Mouse (Mus musculus) cerebellum, adult 9-11 months (tissue): Measurements from ENCODE around the gene Fras1.

Experiments
- DNase-seq: peaks from one replicate; pipeline ENCODE4 v3.0.0; 2022

The Fras1 gene

DNA sequence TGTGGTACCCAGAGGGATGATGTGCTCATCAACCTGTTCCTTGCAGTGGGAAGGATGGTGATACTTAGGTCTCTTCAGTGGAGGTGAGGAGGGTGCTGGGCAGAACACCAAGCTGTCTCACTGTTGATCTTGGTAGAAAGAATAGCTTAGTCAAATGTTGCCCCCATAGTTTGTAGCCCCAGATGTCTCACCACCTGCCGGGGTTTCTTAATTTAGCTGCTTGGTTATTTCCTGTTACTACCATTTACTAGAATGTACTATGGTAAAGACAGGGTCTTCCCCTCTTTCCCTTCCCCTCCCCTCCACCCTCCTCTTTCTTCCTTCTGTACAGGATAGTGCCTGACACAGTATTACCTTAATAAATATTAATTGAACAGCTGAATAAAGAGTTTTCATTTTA, 118.7 kb downstream of the Fras1 start:
- DNase-seq = no peak

GRCm38 (mm10) chr5:96494502-96495292, 120.9 kb downstream of the Fras1 start:
- no peak for DNase-seq

DNA sequence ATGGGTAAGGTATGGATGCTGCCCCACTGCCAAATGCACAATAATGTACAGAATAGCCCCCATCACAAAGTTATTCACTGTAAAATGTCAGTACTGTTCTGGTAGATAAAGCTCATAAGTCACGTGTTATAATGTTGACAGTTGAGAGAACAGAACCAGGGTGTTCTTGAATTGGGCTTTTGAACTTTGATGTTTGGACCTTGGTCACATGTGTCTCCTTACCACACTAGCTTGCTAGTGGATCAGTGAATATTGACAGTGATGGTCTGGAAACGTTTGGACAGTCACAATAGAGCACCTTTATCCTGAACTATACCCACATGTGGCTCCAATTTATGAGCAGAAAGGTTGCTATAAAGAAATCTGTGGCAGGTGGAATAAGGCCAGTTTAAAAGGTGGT, 124.3 kb downstream of the Fras1 start:
- DNase-seq = no peak

GRCm38 (mm10) chr5:96501783-96502182, 128.0 kb downstream of the Fras1 start:
- no peak for DNase-seq

DNA sequence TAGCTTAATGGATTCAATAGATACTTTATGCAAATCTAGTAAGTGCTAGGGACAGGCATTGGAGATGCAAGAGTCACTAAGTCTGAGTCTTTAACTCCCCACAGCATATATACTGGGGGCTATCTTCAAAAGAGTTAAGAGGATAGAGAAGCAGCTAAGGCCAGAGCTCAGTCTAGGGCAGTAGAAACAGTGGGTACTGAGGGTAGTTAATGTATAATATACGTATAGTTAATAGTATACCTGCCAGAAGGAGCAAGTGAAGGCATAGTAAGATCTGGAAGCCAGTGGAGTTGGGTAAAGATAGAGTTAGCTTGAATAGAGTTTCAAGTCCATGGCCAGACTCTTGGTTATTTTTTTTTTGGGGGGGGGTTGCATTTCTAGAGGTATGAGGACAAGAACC, 128.6 kb downstream of the Fras1 start:
- no peak for DNase-seq

- no peak for DNase-seq
Observed at GRCm38 (mm10) chr5:96511005-96511404, 137.2 kb downstream of the Fras1 start.

DNA sequence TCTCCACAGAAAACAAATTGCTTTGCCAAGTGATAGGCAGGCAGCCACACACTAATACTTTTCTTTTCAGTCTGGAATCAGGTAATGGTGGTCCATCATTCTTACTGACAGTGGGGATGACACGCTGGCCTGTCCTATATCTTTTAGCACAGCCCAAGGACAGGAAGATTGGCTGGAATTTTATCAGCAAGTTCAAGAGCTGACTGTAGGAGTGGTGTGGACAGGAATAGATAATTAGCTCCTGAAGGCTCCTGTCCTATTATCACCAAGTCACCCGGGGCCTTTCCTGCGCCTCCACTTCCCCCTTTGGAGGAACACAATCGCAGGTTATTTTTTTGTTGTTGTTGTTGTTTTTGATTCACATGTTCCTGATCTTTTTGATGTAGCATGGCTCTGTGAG, 139.6 kb downstream of the Fras1 start:
- DNase-seq = no peak

GRCm38 (mm10) chr5:96515860-96516311, 142.1 kb downstream of the Fras1 start:
- no peak for DNase-seq

- DNase-seq = no peak
Observed at GRCm38 (mm10) chr5:96516329-96516728, 142.6 kb downstream of the Fras1 start.

GRCm38 (mm10) chr5:96521541-96521940, 147.8 kb downstream of the Fras1 start:
- DNase-seq = no peak

GRCm38 (mm10) chr5:96522909-96523409, 149.2 kb downstream of the Fras1 start:
- no peak for DNase-seq

DNA sequence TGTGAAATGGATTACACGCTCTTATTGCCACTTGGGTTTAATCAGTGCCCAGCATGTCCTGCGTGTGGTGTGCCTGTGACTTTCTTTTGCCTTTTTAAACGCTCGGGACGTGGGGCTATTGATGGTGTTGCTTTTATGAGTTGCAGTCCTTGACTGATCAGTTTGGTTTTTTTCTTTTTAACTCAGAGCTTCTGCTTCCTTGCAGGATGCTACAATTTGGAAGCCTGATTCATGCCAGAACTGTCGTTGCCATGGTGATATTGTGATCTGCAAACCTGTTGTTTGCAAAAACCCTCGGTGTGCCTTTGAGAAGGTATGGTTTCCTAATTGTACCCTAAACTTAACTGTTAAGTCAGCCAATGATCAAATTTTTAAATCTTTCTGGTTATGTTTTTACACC, 154.5 kb downstream of the Fras1 start:
- DNase-seq = no peak

- no peak for DNase-seq
Observed at GRCm38 (mm10) chr5:96530516-96530915, 156.8 kb downstream of the Fras1 start.

DNA sequence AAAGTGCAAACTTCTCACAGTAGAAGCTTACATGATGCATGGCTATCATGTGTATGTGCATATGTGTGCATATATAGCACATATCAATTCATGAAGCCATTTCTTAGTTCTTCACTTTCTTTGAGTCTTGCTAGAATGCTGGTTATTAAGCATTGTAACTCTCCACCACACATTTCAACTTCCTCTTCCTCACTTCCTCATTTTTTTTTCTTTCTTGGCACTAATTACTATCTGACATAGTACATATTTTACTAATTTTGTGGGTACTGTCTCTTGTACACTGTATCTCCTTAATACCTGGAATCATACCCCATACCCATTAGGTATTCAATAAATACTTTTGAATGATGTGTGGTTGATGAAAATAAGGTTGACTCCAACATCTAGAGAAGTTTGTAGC, 158.2 kb downstream of the Fras1 start:
- no peak for DNase-seq

- no peak for DNase-seq
Observed at GRCm38 (mm10) chr5:96536527-96536926, 162.8 kb downstream of the Fras1 start.

- DNase-seq = no peak
Observed at GRCm38 (mm10) chr5:96536937-96537336, 163.2 kb downstream of the Fras1 start.

DNA sequence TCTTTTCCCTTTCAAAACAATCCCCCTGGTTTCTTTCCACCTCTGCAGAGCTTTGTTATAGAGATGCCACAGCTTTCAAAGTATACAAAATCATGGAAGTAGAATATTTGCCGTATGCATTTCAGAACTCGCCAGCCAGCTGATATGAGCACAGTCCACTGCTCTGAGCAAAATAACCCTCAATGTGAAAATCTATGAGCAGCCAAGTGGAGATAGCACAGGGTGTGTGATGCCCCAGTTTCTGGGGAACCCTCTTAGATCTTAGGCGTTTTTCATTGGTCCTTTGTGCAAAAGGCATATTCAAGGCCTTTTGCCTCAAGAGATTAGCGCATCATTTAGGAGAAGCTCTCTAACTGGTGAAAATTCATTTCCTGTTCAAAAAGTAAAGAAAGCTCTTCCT, 170.4 kb downstream of the Fras1 start:
- DNase-seq = no peak

GRCm38 (mm10) chr5:96545994-96546393, 172.2 kb downstream of the Fras1 start:
- DNase-seq = no peak

DNA sequence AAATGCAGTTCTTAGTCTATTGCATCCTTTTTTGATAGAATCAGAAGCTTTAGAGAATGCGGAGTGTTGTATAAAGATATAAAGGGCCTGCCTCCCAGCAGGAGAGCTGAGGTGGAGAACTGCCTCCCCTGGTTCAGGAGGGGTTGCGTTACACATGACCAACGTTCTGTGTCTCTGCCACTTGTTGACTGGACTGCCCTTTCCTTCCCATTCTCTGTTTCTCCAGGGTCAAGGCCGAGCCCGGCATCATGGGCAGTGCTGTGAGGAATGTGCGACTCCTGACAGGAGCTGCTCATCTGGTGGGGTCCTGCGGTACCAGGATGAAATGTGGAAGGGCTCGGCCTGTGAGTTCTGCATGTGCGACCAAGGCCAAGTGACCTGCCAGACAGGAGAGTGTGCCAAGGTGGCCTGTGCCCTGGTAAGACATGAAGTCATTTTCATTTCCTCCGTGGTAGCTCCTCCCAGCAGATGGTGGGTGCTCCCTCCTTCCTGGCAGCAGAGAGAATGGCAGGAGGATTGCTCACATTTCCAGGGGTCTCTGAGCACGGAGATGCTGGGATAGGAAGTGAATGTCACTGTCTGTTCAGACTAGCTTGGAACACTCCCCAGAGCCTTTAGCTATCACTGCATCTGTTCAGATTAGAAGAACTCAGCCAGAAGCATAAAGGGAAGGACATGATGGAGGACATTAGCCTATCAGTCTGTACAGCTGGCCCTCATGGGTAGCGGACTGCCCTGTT, 181.4 kb downstream of the Fras1 start:
- no peak for DNase-seq

DNA sequence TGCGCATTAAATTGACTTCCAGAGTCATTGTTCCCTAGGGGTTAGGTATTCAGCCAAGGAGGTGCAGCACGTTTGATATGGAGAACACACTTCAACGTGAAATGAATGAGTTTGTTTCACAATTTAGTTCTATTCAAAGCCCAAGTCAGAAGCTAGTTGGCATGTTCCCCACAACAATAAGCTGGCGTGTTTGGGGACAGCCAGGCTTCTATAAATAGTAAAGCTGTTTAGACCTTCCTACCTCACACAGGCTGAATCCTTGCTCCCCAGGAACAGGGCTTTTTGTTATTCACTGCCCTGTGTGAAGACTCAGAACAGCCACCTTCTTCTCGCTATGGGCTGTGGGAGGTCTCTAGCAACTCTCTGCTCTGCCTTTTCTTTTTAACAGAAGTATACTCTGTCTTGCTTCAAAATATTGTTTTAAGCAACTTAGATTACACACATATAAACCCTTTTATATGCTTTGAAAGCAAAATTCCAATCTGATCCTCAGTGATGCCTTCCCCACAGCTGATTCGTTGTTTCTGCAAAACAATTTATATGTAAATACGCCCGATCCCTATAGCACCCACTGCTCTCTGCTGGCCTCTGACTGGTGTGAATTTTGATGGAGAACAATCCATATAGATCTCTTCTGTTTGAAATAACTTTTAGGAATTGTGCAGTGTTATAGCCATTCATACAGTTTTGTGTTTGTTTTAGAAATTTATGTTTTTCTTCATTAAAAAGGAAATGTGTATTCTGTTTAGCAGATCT, 184.5 kb downstream of the Fras1 start:
- no peak for DNase-seq

DNA sequence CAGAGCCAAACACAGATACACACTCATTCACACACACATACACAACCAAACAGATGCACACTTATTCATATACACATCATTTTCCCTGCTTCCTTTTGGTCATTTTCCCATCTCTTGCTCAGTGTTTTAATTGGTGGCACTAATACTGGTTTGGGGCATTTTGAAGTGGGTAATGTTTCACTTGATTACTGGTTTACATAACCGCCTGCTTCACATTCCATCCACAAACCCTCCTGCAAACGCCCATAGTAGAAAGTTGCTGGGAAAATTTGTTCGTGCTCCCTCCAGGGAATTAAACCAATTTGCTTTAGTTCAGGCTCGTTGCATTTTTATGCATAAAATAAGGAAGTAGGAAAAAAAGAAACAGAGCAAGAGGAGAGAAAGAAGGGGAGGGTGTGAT, 200.8 kb downstream of the Fras1 start:
- DNase-seq = no peak

DNA sequence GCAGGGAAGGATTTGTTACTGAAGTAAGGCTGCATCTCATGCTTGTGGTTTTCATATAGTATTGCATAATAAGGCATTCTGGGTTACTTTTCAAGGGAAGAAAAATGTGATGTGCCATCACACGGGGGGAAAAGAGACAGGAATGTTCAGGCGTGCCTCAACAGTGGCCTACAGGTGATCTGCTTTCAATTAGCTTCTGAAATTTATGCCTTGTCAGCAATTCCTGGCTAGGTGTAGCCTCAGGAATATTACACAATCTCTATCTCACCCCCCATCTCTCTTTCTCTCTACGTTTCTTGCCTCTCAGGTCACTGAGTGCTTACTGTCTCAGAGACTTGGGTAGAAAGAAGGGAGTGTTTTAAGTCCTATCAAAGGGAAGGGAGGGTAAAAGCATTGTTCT, 204.9 kb downstream of the Fras1 start:
- DNase-seq = no peak

DNA sequence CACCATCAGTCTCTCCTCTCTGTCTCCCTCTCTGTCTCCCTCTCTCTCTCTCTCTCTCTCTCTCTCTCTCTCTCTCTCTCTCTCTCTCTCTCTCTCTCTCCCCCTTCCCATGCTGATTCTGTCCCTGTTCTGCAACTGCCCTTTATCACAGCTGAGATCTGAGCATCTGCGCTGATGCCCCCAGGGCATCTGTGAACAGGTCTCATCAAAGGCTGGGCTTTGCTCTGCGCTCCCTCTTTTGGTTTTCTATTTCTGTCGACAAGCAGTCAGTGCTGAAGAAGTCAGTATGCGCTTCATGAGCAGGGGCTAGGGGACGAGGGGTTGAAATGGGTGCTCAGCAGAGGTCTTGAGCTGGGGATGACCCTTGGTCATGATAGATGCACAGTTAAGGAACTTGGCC, 206.2 kb downstream of the Fras1 start:
- DNase-seq = no peak
